Mouse (Mus musculus) spleen, postnatal 36 days (tissue): ENCODE measurements around the gene Ppp1r1a.
A peak's percentile ranks its signal among the peaks of the same experiment; 100 is the strongest.

Experiments used
- DNase-seq, 2 experiments: peaks; one replicate each; pipeline ENCODE4 v3.0.0; 2022; ENCODE audit warnings: low spot score in 2 of 2, mixed read lengths in 1 of 2

Ppp1r1a gene

GRCm38 (mm10) chr15:103514914-103515313 is 22.9 kb downstream of the Ppp1r1a start:
- DNase-seq: peak; percentile 13 to 18

- DNase-seq: peak; percentile 47 to 59
Measured at GRCm38 (mm10) chr15:103514119-103514518, 23.7 kb downstream of the Ppp1r1a start.

DNA sequence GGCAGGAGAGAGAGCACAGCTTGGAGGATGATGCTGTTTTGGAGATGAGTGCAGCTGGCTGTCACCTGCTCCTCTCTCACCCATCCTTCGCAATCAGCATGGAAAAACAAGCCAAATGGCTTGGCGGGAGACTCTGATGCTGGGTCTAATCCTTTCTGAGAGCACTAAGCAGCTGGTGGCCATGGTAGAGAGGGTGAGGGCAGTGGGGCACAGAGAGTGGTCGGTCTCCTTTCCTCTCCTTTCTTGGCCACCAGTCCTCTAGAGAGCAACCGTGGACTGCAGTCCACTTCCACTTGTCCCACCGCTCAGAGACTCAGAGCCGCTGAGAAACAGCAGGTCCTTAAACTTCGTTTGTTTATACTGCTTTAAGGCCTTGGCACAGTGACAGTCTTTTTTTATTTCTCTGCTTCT is 24.2 kb downstream of the Ppp1r1a start:
- DNase-seq: no peak

GRCm38 (mm10) chr15:103511652-103512051 is 26.2 kb downstream of the Ppp1r1a start:
- DNase-seq: no peak

DNA sequence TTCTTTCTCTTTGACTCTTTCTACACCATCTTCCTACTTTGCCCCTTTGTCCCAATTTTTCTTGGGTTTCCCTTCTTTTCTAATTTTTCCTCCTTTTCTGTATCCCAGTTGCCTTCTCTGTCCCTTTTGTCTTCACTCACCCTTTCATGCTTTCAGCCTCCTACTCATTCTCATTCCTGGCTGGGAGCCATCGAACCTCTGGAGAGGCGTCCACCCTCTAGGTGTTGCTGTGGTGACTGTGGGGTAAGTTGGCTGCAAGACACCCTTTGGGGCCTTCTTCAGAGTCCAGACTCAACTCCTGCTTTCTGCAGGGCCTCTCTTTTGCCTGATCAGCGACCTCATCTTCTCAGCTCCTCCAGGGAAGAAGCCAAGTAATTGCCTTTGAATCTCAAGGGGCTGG is 28.5 kb downstream of the Ppp1r1a start:
- DNase-seq: no peak

DNA sequence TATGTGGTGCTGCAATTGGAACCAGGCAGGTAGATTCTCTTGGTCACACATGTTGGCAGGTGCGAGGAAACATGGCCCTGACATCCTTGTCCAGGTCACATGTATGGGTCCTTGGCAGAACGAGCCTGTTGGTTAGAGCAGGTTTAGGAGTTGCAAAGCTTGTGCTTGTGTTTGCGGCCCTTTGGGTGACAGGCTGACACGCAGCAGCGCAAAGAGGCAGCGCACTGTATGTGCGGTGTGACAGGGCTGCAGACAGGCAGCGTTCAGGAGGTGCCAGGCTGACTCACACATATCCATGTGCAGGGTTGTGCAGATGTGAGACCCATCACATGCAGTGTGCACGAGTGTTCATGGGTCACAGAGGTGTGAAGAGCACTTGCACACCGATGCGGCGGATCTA is 34.1 kb downstream of the Ppp1r1a start:
- no peak for DNase-seq

- no peak for DNase-seq
Measured at GRCm38 (mm10) chr15:103503251-103503600, 34.6 kb downstream of the Ppp1r1a start.

DNA sequence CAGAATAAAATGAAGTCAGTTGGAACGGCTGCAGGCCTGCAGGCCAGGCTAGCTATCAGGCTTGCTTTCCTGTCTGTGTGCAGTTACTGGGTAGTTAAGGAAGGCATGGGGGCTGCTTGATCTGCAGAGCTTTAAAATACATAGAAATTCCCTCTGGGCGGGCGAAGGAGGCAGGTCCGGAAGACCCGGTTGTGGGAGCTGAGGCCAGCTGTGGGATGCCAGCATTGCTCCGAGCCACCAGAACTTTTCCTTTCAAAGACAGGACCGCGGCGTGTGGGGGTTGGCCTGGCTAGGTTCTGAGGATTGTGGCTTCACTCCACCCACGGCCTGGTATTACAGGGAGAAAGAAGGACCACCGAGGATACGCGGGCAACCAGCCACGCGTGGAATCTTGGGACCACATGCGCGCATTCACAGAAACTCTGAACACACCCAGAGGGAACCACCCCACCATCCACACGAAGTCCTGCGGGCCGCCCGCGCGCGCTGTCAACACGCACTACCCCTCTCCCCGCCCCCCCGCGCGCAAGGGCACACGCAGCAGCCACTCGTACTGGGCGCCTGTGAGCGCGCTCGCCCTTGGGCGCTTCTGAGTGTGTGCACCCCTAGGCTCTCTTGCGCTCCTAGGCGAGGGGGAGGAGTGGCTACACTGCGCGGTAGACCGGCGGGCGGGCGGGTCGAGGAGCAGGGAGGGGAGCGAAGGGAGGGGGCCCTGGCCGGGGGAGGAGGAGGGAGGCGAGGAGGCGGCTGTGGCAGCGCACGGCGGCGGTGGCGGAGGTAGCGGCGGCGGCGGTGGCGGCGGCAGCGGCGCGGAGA is 35.2 kb downstream of the Ppp1r1a start, which contains the start of gene Pde1b:
TSS of gene Pde1b (plus strand) at position 600 of the 816 bp plus-strand sequence.
- peak; percentile 45 to 47 for DNase-seq

DNA sequence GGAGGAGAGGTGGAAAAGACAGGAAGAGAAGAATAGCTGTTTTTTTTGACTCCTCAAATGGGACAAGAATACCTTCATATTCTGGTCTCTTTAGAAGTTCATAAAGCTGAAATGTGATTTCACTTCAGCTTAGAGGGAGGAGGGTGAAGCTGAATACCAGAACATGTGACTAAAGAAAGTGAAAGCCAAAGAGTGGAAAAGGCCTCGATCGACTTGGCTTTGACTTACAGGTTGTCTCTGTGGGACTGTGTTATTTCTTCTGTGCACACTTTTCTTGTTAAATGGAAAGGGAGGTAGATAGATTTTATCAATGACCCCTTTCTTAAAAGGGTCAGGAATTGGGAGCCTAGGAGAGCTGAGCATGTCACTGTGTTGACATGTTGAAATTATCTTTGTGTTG is 36.6 kb downstream of the Ppp1r1a start:
- no peak for DNase-seq

- DNase-seq: no peak
Measured at GRCm38 (mm10) chr15:103500723-103501122, 37.1 kb downstream of the Ppp1r1a start.

DNA sequence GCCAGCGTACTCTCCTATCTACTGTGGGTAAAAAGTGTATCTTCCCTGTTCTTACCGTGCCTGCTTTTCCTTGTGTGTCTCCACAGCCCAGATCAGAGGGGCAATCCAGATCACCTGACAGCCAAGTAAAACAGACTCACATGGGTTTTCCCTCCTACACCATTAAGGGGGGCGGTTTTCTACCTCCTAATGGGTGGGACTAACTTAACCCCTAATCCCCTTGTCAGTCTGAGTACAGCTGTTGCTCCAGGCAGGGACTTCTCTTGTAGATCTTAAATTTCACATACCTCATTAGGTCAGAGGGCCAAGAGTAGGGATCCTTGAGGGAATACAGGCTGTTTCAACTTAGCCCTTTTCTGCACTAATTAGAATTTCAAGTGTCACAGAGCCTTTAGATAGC is 39.6 kb downstream of the Ppp1r1a start:
- DNase-seq: no peak

DNA sequence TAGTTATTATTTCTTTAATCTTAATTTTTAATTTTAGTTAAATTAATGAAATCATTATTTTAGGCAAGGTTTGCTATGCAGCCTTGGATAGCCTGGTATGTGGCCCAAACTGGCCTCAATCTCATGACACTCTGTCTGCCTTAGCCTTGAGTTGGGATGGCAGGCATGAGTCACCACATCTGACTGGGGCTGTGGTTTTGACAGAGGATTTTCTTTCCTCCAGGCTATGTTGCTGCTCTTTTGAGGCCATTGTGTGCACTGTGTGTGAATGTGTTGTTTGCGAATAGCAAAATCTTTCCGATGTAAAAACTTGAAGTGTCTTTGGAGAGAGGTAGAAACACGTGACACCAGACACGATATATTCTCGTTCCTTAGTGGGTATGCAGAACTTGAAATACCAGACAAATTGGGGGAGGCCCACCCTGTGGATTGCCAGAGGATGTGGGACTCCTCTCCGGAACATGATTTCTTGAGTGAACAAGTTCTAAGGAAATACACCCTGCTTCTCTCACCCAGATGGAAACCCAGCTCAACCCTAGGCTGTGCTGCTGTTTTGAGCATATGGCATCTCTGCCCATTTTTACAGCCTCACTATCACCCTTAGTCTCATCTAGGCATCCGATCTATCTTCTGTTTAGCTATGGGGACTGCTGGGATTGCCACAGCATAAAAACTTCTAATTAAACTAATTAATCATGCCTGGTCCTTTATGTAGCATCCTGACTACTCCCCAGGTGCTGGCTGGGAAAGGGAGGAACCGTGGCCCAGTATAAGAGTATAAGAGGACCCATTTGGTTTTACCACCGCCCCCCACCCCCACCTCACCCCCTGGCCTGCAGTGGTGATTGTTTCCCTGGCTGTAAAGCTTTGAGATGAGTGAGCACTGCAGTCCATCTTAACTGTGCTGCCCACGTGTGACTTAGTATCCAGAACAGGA is 41.3 kb downstream of the Ppp1r1a start:
- DNase-seq: no peak

DNA sequence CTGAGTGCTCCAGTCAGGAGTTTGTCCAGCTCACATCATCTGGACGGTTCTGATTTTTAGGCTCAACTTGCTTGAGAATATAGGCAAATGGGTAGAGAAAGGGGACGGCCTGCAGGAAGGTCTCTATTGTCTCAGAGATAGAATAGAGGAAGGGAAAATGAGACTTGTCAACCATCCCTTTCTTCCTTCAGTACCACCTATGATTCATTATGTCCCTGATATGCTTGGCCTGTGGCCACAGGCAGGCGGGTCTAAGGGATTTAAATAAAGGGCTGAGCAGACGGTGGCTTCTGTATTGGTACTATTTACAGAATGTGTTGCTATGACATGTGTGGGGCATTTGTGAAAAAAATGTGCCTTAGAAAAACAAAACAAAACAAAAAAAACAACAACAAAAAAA is 49.5 kb downstream of the Ppp1r1a start:
- DNase-seq: no peak

DNA sequence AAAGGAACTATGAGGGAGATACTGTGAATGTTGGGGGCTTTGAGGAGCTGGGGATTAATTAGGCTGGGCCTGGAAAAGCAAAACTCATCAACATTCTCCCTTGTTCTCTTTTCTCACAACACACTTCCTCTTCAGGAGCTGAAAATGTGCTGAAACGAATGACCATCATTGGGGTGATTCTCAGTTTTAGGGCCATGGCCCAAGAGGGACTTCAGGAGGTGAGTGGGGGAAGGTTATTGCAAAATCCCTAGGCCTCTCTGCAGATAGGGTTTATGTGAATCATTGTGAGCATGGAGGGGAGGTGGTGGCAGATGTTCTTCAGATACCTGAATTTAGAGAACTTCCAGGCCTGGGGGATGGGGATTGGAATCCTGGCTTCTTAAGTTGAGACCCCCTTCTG is 51.1 kb downstream of the Ppp1r1a start:
- DNase-seq: peak in 1 of 2 experiments; percentile 9

DNA sequence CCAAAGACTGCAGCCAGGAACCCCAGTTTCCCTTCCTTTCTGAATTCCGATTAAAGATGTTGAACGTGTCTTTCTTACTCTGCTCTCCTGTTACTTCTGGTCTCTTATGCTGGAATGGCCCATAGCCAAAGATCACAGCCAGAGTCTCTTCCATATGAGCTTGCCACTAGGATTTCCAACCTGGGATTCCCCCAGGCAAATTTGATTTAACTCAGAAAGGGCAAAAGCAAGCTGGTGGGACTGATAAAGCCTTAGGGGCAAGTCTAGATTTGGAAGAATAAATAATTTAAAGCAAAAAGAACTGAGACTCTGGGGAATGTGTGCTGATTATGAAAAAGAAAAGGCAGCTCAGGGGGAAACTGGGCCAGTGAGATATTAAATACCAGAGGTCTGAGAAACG is 52.7 kb downstream of the Ppp1r1a start:
- no peak for DNase-seq

DNA sequence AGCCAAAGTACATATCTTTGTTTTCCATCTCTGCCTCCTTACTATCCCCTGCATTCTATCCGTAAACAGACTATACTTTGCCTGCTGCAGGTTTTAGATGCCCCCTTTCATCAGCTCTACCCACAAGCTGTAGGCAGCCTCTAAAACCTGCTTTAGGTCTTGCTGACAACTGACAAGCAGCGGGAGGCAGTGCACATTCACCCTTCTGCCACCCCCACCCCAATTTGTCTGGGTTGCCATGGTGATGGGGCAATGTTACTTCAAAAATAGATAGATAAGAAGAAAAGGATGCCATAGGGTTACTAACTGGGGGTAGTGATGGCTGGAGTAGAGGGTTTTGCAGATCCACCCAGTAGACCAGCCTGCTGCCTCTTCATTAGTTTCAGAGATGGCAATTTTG is 53.3 kb downstream of the Ppp1r1a start:
- no peak for DNase-seq

DNA sequence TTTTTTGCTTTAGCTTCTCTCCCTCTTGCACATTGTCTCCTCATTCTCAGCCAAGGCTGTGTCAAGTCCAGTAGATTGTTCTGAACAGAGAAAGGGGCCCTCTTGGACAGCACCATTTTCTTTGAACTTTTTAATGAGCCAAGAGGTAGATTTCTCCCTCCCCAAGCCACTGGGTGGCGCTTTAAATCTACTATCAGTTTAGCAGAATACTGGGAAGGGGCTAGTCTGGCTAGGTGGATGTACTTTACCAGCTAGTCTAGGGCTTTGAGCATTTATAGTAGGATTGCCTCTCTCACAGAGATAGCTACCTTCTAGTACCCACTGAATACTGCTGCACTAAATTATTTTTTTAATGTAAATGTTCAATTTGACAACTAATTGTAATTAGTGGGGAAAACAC is 55.3 kb downstream of the Ppp1r1a start:
- DNase-seq: no peak
